Mouse (Mus musculus): ENCODE results near the gene Rgs10.
"Not testable (repeated sequence)": the region's sequence is repeated elsewhere in the genome, so short reads cannot be mapped to it uniquely, and the experiment has no call there.

Gene Rgs10

GRCm38 (mm10) chr7:128344928-128345653 is 73.5 kb downstream of the Rgs10 start:
- DNase-seq (ENCODE audit: extremely low read depth, low read depth): no peak

- DNase-seq (ENCODE audit: extremely low read depth, low read depth): no peak
These were observed 74.1 kb downstream of the Rgs10 start for GRCm38 (mm10) chr7:128344488-128344887.

- not testable (repeated sequence) for DNase-seq (ENCODE audit: extremely low read depth, low read depth)
These were observed 75.9 kb downstream of the Rgs10 start for GRCm38 (mm10) chr7:128342691-128343090.

GRCm38 (mm10) chr7:128340321-128340720 is 78.2 kb downstream of the Rgs10 start:
- DNase-seq (ENCODE audit: extremely low read depth, low read depth): not testable (repeated sequence)

DNA sequence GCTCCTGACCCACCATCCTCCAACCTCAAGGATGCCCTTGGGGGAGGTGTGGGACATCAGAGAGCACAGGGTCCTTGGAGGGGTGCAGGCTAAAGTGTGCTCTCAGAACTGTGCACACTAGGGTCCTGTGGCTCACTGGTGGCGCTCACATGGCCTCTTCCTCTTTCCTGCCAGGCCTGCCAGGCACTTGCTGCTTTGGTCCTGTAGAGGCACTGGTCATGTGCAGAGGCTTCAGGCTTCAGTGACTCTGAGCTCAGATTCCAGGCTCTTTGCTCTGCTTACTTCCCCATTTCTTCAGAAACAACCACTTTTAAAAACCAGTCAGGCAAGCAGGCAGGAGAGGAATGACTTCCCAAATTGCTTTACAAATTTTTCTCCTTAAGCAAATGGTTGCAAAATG is 85.7 kb downstream of the Rgs10 start:
- peak; percentile 67 for DNase-seq (ENCODE audit: extremely low read depth, low read depth)

DNA sequence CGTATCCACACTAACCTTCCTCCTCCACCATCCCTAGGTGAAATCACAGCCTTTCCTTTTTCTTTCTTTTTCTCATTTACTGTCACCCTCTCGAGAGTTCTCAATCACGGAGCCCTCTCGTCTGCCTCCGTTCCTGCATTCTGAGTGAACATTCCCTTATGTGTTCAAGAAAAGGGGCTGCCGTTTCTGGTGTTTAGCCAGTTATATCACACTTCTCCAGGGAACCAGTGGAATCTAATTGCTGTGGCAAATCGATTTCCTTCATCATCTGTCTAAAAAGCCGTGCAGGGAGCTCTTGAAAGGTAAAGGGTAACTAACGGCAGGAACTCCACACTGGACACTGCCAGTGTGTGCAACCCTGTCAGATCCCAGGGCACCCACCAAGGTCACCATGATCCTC is 87.6 kb downstream of the Rgs10 start:
- no peak for DNase-seq (ENCODE audit: extremely low read depth, low read depth)

DNA sequence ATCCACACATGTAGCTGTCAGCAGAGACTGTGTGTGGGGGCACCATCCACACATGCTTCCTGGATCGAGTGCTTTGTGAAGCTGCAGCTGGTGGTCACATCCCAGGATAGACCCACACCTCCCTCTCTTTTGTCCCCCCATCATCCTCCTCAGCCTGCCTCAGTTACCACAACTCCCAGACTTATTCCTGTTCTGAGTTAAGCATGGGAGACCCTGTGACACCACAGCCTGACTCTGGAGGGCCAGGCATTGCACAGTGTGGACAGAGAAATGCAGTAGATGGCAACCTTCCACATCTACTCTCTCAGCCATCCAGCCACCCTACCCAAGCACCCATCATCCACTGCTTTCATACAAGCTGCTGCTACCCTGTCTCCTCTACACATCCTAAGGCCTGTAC is 93.6 kb downstream of the Rgs10 start:
- no peak for DNase-seq (ENCODE audit: extremely low read depth, low read depth)
